Mouse (Mus musculus) MEL (cell line): ENCODE data around the gene Spns1.

ENCODE experiments used
- CHD1 ChIP-seq: IDR thresholded peaks from 2 replicates; pipeline ENCODE4 v1.6.1; 2012; ENCODE audit warnings: low read depth, mild to moderate bottlenecking, inconsistent platforms, low read length, improper control_type of control experiment
- EP300 ChIP-seq, 2 experiments: IDR thresholded peaks; 2 replicates each; pipeline ENCODE4 v1.6.1; 2011; ENCODE audit warnings: improper control_type of control experiment in 2 of 2, low read length in 2 of 2, low read depth in 1 of 2, mild to moderate bottlenecking in 1 of 2
- JUND ChIP-seq: IDR thresholded peaks from 2 replicates; pipeline ENCODE4 v1.6.1; 2011; ENCODE audit warnings: low read depth, mild to moderate bottlenecking, improper control_type of control experiment, low read length
- KAT2A ChIP-seq: conservative IDR thresholded peaks from 2 replicates; pipeline ENCODE4 v1.6.1; 2012; ENCODE audit warnings: low read depth, low read length, improper control_type of control experiment, inconsistent platforms
- MEF2A ChIP-seq: IDR thresholded peaks from 2 replicates; pipeline ENCODE4 v1.6.1; 2014; ENCODE audit warnings: low read depth, mild to moderate bottlenecking, inconsistent platforms, low read length, improper control_type of control experiment; ENCODE audit not compliant: poor library complexity, insufficient replicate concordance, severe bottlenecking; ENCODE audit errors: extremely low read depth
- POLR2A ChIP-seq, 2 experiments: IDR thresholded peaks; 2 replicates each; pipeline ENCODE4 v1.6.1; 2011 to 2012; ENCODE audit warnings: low read length in 2 of 2, mild to moderate bottlenecking in 2 of 2, control low read depth in 1 of 2, improper control_type of control experiment in 1 of 2, low read depth in 1 of 2, moderate library complexity in 1 of 2; ENCODE audit not compliant: control insufficient read depth in 1 of 2, insufficient read depth in 1 of 2, poor library complexity in 1 of 2
- POLR2AphosphoS2 ChIP-seq: IDR thresholded peaks from 2 replicates; pipeline ENCODE4 v1.6.1; 2011; ENCODE audit warnings: low read length, improper control_type of control experiment
- POLR2AphosphoS5 ChIP-seq: IDR thresholded peaks from 2 replicates; pipeline ENCODE4 v1.6.1; 2012; ENCODE audit warnings: low read depth, borderline replicate concordance, mild to moderate bottlenecking, inconsistent platforms, low read length, moderate library complexity, mixed read lengths
- SMC3 ChIP-seq: IDR thresholded peaks from 2 replicates; pipeline ENCODE4 v1.6.1; 2011; ENCODE audit warnings: low read depth, low read length, improper control_type of control experiment

GRCm38 (mm10) chr7:126332691-126333090 is 44.6 kb downstream of the Spns1 start:
- TF ChIP-seq POLR2A (IDR thresholded peaks at IDR 0.05; ENCODE audit: control insufficient read depth in 1 of 2, insufficient read depth in 1 of 2, low read depth in 1 of 2, low read length in 2 of 2, poor library complexity in 1 of 2) (no peak), MEF2A (no peak), POLR2AphosphoS5 (no peak), KAT2A (no peak), CHD1 (no peak), POLR2AphosphoS2 (no peak), SMC3 (no peak), JUND (no peak), EP300 (IDR thresholded peaks at IDR 0.05; ENCODE audit: low read depth in 1 of 2, low read length in 2 of 2) (no peak)
